Mouse (Mus musculus) neutrophil, adult 5-6 weeks (primary cell): ENCODE measurements around the gene Gm20388. TPM values are rescaled to one million over a fixed set of nuclear protein-coding genes. Genes with fewer than 3 reads are reported as not detected.

Source experiments
- ATAC-seq: fragments of 151-379, 151-347 bp; 2 replicates; pipeline ENCODE4 v1.8.0; 2017; ENCODE audit warnings: mild to moderate bottlenecking, moderate TSS enrichment; ENCODE audit not compliant: insufficient number of reproducible peaks, poor library complexity, low FRiP score, severe bottlenecking; ENCODE audit errors: extremely low read depth
- total RNA-seq: library from RNA; stranded (forward); fragments of 200-1000 nt; gene quantifications from 2 replicates; pipeline ENCODE4 v1.2.3, GENCODE M21; 2017

Gm20388 gene
- total RNA-seq, 1 experiment from 2014 or later: 10.8 TPM

DNA sequence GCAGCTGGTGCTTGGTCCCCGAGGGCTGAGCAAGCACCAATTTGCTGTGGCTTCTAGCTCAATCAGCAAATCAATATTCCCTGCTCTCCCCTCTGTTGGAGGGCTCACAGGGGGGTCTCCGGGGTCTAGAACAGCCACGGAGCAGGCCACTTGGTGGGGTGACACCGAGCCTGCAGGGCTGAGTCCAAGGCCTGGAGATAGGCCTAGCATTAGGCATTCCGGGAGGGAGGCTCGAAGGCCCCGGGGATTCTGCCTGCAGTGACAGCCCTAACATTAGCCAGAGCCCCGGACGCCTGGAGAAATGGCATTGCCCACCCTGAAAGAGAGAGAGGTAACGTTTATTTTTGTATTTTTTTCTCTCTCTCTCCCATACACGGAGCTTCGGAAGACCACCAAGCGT is 972.0 kb downstream of the Gm20388 start:
- ATAC-seq: no peak

- no peak for ATAC-seq
Observed at GRCm38 (mm10) chr8:120883369-120883768, 972.7 kb downstream of the Gm20388 start.

- no peak for ATAC-seq
Observed at GRCm38 (mm10) chr8:120883853-120884252, 973.2 kb downstream of the Gm20388 start.

- ATAC-seq: no peak
Observed at GRCm38 (mm10) chr8:120884881-120885280, 974.2 kb downstream of the Gm20388 start.

DNA sequence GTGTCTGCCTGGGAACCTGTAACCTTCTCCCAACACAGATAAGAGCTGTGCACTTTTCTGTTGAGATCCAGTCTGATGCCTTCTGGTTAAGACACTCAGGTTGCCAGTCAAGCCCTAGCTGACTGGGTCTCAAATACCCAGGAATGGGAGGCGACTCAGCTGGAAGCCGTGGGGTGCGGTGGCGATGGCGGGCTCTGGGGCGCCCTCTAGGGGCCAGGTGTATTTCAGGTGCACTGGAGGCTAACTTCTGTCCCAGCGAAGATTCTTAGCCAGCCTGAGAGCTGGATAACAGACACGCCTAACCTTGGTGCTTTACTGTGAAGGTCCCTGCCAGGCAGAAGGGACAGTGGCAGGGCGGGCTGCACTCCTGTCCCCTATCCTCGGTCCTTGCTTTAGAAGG is 976.6 kb downstream of the Gm20388 start:
- ATAC-seq: no peak

DNA sequence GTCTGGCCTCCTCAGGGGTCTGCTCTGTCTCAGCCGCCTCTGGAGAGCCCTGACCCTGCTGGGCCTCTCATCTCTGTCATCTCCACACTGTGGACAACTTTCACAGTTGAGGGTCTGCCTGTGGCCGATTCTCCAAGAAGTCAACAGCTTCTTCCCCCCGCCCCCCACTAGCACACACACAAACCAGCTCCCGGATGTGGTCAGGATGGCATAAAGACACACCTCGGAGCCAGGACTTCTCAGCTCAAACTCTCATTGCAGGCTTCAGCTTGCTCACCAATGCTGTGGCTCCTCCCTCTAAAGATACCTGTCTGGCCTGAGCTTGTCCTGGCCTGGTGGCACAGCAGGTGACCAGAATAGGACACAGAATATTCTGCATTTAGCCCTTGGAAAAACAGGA is 977.4 kb downstream of the Gm20388 start:
- ATAC-seq: no peak

- ATAC-seq: no peak
Observed at GRCm38 (mm10) chr8:120889189-120889588, 978.5 kb downstream of the Gm20388 start.

DNA sequence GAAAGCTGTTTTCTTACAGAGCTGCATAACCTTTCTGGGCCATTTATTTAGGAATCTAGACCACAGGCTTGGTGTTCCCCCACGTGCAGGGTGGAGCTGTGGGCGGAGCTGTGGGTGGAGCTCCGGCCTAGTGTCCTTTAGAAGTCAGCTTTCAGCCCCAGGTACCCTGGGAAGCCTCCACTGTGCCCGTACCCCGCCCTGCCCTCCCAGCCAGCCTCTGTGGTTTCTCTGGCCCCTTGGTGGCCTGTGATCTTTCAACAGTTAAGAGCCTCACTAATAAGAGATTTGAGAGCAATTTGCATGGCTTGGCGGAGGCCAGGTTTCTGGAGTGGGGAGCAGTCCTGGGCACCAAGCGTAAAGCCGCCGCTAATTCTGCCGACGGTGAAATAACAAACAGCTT is 979.4 kb downstream of the Gm20388 start:
- no peak for ATAC-seq

- ATAC-seq: no peak
Observed at GRCm38 (mm10) chr8:120895009-120895408, 984.4 kb downstream of the Gm20388 start.

- no peak for ATAC-seq
Observed at GRCm38 (mm10) chr8:120895600-120895999, 985.0 kb downstream of the Gm20388 start.

GRCm38 (mm10) chr8:120896203-120896602 is 985.6 kb downstream of the Gm20388 start:
- no peak for ATAC-seq

DNA sequence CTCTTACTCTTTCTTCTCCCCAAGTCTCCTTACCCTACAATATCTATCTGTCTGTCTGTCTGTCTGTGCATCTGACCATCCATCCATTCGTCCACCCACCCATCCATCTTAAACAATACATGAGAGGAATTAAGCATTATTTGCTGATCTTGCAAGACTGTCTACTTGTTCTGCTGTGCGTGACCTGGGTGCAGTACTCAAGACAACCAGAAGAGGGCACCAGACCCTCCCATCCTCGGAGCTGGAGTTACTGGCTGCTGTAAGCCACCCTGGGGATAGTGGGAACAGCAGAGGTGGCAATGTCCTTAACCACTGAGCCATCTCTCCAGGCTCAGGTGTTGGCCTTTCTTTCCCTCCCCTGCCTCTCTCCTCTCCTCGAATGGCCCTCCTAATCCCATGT is 987.4 kb downstream of the Gm20388 start:
- ATAC-seq: no peak

GRCm38 (mm10) chr8:120898828-120899407 is 988.3 kb downstream of the Gm20388 start:
- ATAC-seq: no peak

DNA sequence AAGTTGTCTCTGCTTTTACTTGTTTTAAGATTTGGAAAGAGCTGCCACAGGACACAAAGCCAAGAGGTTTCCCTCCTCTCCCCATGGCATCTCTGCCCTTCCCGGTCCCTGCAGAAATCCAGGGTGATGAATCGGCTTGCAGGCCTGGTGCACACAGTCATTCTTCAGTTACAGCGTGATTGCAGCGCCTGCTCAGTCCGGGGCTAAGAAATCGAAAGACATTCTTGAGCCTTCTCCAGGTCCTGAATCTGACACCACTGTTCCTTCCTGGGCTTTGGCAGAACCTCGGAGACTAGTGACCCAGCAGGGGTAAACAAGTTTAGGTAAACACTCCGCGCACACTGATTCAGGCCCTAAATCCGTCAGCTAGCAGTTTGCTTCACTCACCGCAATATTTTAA is 991.7 kb downstream of the Gm20388 start:
- ATAC-seq: no peak

- no peak for ATAC-seq
Observed at GRCm38 (mm10) chr8:120907671-120908070, 997.0 kb downstream of the Gm20388 start.

- ATAC-seq: no peak
Observed at GRCm38 (mm10) chr8:120910936-120911335, 1000.3 kb downstream of the Gm20388 start.

GRCm38 (mm10) chr8:120912463-120912862 is 1001.8 kb downstream of the Gm20388 start:
- no peak for ATAC-seq

DNA sequence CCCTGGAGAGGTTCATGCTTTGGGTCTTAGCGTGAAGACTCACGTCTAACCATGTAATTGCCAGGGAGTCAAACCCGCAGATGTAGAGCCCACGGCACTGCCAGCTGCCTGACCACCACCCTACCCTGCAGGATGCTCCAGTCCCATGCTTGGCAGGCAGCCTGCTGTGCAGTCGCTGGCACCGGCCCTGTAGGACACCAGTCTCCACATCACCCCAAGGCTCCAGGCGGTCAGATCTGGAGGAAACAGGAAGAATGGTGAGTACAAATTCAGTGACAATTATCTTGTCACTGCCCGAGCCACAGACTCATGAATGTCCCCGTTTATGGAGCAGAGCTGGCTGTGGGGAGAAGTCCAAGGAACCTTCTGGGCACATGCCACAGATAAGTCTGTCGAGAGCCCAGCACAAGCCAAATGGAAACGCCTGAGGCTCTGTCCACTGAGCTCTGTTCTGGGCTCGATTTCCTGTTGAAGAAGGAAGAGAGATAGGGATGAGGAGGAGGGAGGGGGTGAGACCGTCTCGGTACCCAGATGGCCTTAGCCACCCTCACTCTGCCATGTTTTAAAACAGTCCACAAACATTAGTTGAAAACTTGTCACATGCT is 1006.3 kb downstream of the Gm20388 start:
- no peak for ATAC-seq

DNA sequence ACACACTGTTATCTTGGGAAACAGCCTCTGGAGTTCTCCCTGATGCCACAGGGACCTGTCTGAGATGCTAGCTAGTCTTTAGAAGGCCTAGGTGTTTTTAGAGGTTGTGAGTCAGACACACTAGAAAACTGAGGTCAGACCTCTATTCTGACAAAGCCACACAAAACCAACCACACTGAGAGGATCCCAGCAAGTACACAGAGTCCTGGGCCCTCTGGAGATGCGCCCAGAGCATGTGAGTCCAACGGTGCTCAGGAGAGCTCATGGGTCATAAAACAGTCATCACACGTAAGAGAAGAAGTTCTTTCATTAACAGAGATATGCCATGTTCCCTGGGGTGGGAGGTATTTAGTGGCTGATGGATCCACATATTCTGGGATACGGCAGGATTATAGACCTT is 1009.9 kb downstream of the Gm20388 start:
- no peak for ATAC-seq

DNA sequence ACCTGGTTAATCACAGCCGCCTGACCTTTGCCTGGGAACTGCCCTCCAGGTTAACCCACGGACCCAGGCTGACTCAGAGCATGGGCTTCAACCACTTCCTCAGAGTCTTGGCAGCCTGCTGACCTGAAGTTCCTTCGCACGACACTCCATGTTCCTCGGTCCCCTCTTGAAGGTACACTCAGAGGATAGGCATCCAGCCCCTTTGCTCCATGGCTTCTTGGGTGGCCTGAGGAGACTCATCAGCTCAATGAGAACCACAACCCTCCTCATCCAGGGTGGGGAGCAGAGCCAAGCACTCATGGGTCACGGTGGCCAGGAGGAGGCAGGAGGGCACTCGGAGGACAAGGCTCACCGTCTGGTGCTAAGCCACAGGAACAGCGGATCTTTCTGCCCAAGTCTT is 1015.6 kb downstream of the Gm20388 start:
- no peak for ATAC-seq

- no peak for ATAC-seq
Observed at GRCm38 (mm10) chr8:120928082-120928481, 1017.4 kb downstream of the Gm20388 start.
